Mouse (Mus musculus): ENCODE results near the gene Anks1b. TPM values are rescaled to one million over a fixed set of nuclear protein-coding genes. Genes with fewer than 3 reads are reported as not detected.
"Not testable (repeated sequence)": the region's sequence is repeated elsewhere in the genome, so short reads cannot be mapped to it uniquely, and the experiment has no call there.

The Anks1b gene
- total RNA-seq, 2 experiments from 2014 or later, result 0.62 to 1.3 TPM

DNA sequence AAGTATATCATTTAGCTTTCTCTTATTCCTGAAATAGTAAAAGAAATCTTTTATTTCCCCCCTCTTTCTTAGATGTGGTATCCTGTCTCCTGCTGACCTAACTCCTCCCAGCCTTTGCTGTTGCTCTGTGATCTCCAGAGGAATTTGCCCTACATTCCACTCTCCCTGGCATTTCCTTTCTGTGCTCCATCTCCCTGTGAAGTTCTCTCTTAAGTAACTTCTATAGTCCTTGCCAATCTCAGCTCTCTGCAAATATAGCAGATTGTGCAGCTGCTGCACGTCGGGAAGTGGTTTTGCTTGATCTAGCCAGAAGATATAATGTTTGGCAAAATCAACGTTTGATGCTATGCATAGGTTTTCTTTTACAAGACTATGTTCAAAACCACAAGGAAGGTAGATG, 673.3 kb downstream of the Anks1b start:
- DNase-seq (ENCODE audit: low spot score in 2 of 2), result no peak

DNA sequence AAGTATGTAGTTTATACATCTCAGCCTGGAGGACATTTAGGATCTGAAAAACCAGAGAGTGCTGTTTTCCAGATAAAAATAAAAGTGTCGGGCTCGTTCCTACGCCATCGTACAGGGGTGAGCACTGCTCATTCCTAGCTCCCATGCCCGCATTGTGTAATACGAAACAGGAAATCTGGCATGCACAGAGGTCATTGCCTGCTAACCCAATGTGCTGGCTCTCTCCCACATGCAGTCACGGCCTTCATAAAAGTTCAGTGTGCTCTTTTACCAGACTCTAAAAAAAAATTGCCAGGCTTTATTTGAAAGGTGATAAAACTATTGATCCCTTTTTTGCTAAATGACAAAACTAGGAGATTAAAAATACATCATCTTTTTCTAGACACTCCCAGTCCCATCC, 689.6 kb downstream of the Anks1b start:
- DNase-seq (ENCODE audit: low spot score in 2 of 2), result no peak

GRCm38 (mm10) chr10:90576191-90577098, 703.1 kb downstream of the Anks1b start:
- no peak for DNase-seq (ENCODE audit: low spot score in 2 of 2)

DNA sequence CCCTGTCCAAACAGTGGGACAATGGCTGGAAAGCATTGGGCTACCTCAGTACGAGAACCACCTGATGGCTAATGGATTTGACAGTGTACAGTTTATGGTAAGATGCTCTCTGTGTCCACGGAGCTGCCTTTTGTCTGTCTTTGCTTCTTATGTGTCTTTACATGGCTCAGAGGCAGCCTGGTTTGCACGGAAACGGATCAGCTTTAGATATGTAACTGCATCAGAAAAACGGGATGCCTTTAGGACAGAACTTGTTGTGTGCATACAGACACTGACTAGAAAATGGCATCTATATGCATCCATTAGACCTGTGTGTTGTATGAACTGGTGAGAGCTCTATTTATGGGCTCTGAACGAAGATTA, 703.8 kb downstream of the Anks1b start:
- DNase-seq (ENCODE audit: low spot score in 2 of 2), result no peak

GRCm38 (mm10) chr10:90577777-90578176, 704.5 kb downstream of the Anks1b start:
- DNase-seq (ENCODE audit: low spot score in 2 of 2), result no peak

GRCm38 (mm10) chr10:90579970-90580369, 706.7 kb downstream of the Anks1b start:
- DNase-seq (ENCODE audit: low spot score in 2 of 2), result no peak

- no peak for DNase-seq (ENCODE audit: low spot score in 2 of 2)
These were observed 710.7 kb downstream of the Anks1b start for GRCm38 (mm10) chr10:90584052-90584451.

- DNase-seq (ENCODE audit: low spot score in 2 of 2), result no peak
These were observed 722.8 kb downstream of the Anks1b start for GRCm38 (mm10) chr10:90596142-90596541.

DNA sequence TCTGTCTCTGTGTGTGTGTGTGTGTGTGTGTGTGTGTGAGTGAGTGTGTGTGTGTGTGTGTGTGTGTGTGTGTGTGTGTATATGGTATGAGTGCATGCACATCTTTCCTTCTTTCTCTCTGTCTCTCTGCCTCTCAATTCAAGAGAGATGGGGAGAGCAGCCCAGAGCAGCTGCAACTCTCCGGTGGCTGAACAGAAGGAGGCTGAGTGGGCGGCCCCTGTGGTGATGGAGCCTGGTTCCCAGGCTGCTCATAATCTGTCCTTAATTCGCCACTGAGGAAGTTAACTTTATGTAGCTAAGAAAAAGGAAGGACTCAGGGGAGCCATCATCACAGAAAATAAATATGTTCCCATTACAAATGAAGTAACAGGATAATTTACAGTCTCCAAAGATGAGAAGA, 723.3 kb downstream of the Anks1b start:
- no peak for DNase-seq (ENCODE audit: low spot score in 2 of 2)

- DNase-seq (ENCODE audit: low spot score in 2 of 2), result no peak
These were observed 725.8 kb downstream of the Anks1b start for GRCm38 (mm10) chr10:90599149-90599548.

DNA sequence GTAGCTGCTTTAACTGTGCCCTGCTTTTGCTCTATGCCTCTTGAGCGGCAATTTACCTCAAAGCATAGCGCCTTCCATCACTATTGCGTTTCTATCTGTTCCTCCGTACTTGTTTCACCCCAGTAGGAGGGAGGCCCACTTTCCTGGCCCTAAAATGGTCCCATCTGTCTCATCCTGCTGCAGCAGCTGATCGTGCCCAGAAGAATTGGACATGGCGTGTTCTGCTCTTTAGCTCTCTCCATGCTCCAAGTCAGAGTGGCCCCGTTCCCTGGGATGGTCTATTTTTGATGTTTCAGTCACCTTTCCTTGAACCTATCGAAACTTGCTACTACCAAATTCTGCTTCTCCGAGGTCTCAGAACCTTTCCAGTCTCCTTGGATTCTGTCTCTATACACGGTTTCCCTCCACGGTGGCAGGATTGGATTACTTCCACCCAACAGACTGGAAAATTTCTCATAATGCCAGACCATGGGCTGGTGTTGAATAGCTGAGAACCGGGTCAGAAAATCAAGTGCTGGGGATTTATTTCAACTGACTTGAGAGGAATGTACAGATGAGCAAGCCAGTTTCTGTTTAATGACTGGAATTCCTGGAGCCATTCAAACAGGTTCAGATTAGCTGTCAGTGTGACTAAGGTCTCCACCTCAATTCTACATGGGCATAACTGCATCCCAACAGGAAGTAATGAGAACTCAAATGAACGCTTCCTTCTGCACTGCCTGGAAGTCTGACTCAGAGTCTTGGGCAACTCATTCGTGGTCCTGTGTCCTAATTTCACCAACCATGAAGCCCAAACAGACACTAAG, 726.6 kb downstream of the Anks1b start:
- peak in 1 of 2 experiments; percentile 13 for DNase-seq (ENCODE audit: low spot score in 2 of 2)

DNA sequence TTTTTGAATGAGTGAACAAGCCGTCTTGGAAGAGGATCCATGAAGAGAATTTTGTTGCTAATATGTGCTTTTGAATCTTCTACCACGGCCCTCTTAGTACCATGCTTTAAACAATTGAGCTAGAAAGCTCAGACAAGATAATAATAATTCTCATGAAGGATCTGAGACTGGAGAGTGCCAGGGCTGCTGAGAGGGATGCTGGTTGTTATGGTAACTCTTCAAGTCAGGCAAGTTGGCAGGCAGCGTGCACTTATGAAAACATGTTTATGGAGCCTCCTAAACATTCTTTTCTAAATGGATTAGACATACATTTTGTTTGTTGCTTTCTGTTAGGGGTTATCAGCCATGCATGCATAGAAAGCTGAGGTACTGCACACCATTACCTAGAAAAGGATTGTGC, 734.3 kb downstream of the Anks1b start:
- no peak for DNase-seq (ENCODE audit: low spot score in 2 of 2)

DNA sequence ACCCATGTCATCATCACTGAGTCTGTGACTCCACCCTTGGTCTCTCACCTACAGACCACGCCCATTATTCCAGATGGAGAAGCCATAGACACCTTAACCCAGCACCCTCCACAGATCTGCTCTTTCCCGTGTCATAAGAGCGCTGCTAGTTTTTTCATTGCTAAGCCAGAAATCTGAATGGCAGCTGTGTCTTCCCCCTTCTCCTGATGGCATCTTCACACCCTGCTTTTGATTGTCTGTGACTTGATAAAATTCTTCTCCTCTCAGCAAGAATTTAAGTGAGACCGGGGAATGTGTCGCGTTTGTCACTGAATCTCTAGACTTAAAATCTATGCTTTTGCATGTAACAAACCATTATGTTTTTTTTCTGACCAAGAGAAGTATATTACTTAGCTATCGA, 736.1 kb downstream of the Anks1b start:
- DNase-seq (ENCODE audit: low spot score in 2 of 2), result no peak

DNA sequence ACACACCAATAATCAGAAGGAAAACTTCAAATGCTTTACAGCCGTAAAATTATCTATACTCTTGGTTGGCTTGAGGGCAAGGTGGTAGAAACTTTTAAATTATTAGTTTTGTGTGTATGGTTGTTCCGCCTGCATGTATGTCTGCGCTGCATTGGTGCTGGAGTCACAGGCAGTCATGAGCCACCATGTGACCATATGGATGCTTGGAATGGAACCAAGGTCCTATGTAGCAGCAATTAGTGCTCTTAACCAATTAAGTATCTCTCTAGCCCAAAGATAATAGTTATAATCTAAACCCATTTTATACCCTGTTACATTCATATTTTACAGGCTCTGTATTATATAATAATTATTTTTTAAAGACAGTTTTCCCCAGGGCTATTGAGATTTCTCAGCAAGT, 739.7 kb downstream of the Anks1b start:
- no peak for DNase-seq (ENCODE audit: low spot score in 2 of 2)

DNA sequence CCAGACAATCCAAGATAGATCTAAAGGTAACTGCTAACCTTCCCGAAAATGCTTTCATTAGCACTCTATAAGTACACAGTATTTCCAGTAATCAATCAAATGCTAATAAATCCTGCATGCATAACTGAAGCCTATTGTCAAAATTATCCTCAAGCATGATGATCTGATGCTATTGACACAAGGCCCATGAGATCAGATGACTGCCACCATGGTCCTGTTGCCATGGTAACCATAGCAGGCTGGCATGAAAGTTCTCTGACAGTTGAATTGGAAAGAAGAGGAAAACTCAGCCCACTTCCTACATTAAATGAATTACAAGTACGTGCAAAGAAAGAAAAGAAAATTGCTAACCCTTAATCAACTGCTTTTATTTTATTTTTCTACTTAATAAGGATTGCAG, 741.9 kb downstream of the Anks1b start:
- no peak for DNase-seq (ENCODE audit: low spot score in 2 of 2)

DNA sequence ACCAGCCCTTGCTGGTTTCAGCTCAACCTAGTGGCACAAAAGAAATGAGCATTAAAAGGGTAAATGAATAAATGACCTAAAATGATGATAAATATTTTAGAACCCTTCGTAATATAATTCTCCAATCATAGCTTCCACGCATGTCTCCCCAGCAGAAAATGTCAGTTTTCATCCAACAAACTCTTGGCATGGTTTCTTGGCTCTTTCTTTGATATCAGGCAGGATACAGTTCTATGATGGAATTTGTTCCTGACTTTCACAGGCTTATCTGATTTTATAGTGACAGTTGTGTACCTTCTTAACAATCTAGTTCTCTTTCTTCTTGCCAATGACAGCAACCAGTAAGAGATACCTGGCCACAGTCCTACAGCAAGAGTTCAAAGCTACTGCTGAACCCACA, 743.3 kb downstream of the Anks1b start:
- no peak for DNase-seq (ENCODE audit: low spot score in 2 of 2)

GRCm38 (mm10) chr10:90617664-90618296, 744.5 kb downstream of the Anks1b start:
- DNase-seq (ENCODE audit: low spot score in 2 of 2), result no peak

GRCm38 (mm10) chr10:90627532-90627931, 754.2 kb downstream of the Anks1b start:
- no peak for DNase-seq (ENCODE audit: low spot score in 2 of 2)

- no peak for DNase-seq (ENCODE audit: low spot score in 2 of 2)
These were observed 756.9 kb downstream of the Anks1b start for GRCm38 (mm10) chr10:90630099-90630698.

- DNase-seq (ENCODE audit: low spot score in 2 of 2), result not testable (repeated sequence)
These were observed 757.5 kb downstream of the Anks1b start for GRCm38 (mm10) chr10:90630794-90631193.

- no peak for DNase-seq (ENCODE audit: low spot score in 2 of 2)
These were observed 764.0 kb downstream of the Anks1b start for GRCm38 (mm10) chr10:90637352-90637751.
